Mouse (Mus musculus): Measurements from ENCODE around the gene Gm9049.

DNA sequence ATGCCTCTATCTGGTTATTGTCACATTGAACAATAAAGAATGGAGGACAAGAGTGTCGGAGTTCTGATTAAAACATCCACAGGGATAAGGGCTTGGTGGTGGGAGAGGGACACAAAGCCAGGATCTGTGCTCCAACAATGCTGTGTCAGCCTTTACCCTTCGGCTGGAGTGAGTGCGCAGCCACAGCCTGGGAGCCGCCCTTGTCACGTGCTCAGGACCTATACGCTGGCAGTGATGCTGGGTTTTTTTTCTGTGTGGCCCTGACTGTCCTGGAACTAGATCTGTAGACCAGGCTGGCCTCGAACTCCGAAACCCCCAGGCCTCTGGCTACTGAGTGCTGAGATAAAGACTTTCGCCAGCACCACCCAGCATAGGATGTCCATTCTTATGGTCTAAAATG, 15.6 kb upstream of the Gm9049 start:
- TF ChIP-seq CTCF (IDR thresholded peaks at IDR 0.05; ENCODE audit: borderline replicate concordance, insufficient read depth, low read length) (no peak), POLR2A (IDR thresholded peaks at IDR 0.05; ENCODE audit: low read depth, low read length) (no peak)

All from embryonic fibroblast, embryonic 13.5 days (primary cell).